Mouse (Mus musculus) gastrocnemius, postnatal 36 days (tissue): ENCODE results near the gene Fos. TPM values are rescaled to one million over a fixed set of nuclear protein-coding genes. Genes with fewer than 3 reads are reported as not detected.
"Not testable (repeated sequence)": the region's sequence is repeated elsewhere in the genome, so short reads cannot be mapped to it uniquely, and the experiment has no call there.

ENCODE experiments used
- DNase-seq, 2 experiments: peaks; one replicate each; pipeline ENCODE4 v3.0.0; 2022
- intact Hi-C: fragments of 180-260 bp; cut with DNase I; formaldehyde crosslinking; loops from one replicate; pipeline ENCODE4 v1.15.1; 2025
- total RNA-seq, 2 experiments: library from RNA; stranded (reverse); gene quantifications; 2 replicates each; pipeline ENCODE4 v1.2.3; 2021

The Fos gene
- total RNA-seq, 2 experiments from 2014 or later = 7.2 to 13.7 TPM

DNA sequence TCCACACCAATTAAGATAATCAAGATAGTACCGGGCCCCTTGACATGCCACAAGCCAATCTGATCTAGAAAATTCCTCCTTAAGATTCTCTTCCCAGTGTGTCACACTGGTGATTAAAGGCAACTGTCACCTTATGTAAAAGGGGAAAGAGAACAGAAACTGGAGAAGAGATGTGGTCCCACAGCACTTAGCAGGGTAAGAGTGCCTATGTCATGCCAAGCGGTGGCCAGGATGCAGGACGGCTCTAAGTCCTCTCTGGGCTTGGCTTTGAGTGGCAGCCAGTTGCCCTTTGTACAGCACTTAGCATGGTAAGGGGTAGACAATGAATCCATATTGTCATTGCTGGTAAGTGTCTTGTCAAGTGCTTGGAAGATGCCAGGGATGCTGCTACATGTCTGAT, 42.2 kb downstream of the Fos start:
- DNase-seq = no peak
- intact Hi-C loops = no loop called here

DNA sequence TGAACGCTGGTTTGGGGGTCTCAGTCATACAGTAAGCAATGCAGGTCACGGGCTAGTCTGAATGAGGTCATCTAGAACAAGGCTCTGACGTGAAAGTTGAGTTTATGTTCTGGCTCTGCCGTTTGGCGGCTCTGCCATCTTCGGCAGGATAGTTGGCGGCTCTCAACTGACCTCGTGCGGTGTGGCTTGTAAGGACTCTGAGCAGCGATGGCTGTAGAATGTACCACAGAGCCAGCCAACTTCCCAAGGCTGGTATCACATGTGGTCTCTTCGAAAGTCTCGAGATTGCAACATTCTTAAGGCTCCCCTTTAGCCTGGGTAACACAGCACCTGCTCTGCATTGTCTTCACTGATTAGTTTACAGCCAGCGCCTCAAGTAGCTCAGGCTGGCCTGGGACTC, 43.6 kb downstream of the Fos start:
- DNase-seq = no peak
- intact Hi-C loops = no loop called here

DNA sequence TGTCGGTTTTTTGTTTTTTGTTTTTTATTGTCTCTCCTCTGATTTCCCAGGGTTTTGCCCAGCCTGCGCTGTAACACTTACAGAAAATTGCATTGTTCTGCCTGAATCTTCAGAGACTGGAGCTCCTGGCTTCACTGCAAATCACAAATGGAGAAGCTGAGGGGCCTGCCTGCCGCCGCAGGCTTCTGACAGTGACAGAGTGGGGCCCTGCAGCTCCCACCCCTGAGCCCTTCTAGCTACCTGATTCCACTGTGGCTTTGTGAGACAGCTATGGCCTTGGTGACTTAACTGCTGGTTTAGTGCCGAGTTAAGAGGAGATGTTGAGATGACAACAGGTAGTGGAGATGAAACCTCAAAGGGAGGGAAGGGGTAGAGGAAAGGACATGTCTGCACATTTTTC, 44.3 kb downstream of the Fos start:
- intact Hi-C loops = no loop called here
- DNase-seq = no peak

DNA sequence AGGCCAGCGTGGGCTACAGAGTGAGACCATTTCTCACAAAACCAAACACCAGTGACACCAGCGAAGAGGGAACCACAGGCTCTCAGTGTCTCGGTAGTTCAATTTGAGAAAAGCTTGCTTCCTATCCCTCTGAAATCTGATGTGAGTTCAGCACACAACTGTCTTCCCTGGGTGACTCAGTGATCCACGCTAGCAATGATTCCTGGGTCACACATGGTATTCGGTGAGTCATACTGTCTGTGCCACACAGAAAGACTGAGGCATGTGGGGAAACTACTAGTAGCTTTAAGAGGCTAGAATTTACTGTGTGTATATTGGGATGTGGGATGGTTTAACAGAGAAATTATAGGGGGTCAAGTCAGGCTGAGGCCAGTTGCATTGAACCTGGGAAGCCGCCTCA, 45.9 kb downstream of the Fos start:
- DNase-seq = no peak
- intact Hi-C loops = no loop called here

DNA sequence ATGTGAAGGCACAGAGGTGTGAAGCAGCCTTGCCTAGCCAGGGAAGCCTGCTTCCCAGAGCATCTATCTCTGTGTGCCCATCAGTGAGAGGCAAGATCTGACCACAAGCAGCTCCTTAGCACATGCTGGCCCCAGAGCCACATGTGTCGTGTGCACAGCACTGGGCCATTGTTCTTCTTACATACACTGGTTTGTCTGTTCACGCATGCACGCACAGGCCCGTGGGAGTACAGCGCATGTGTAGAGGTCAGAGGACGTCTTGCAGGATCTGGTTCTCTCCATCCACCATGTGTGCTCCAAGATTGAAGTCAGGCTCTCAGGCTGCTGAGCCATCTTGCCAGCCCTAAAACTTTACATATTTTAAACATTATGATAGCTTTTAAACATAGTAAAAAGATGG, 47.4 kb downstream of the Fos start:
- DNase-seq = no peak
- intact Hi-C loops = no loop called here

DNA sequence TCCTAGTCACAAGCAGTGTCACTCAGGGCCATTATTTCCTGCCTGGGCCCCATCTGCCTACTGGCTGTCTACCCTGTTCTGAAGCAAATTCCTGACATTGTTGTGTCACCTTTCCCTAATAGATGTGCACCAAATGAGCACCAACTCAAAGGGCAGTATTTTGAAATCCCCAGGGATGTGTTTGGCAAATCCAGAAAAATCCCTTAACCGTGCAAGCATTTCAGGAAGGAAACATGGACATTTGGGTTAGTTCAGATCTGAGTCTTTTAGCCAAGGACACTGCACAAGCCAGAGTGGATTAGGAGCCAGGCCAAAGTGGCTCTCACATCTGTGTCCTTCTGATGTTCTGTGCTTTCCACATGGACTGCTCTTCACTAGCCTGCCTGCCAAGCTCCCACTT, 48.0 kb downstream of the Fos start:
- intact Hi-C loops = no loop called here
- DNase-seq = peak in 1 of 2 experiments; percentile 28

DNA sequence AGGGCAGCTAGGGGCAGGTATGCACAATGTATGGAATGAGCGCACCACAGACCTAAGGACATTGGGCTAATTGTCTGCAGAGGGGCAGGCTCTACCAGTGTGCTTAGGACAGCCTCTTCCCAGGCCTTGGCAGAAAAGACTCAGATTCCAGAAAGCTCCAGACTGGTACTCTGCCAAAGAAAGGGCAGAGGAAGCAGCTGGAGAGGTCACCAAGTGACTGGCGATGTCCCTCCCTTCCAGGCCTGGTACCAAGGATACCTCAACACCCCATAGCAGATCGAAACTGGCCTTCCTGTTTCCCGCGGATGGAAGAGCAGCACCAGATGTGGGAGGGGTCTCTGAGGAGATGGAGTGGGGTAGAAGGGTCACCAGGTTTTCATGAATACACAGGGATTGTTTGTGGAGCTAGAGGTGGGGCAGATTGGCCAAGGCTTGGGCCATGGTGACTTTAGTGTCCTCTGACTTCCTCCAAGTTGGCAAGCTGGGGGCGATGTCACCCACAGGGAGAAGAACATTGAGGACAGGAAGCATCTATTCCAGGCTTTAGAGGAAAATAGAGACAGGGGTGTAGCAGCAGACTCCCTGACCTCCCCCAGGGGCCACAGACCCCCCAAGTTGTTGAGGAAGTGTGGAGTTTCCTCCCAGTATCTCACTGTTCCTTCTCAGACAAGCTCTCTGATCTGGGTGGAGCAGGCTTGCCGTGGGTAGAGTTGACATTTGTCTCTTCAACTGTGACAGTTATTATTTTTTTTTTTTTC, 49.1 kb downstream of the Fos start:
- intact Hi-C loops = no loop called here
- no peak for DNase-seq

DNA sequence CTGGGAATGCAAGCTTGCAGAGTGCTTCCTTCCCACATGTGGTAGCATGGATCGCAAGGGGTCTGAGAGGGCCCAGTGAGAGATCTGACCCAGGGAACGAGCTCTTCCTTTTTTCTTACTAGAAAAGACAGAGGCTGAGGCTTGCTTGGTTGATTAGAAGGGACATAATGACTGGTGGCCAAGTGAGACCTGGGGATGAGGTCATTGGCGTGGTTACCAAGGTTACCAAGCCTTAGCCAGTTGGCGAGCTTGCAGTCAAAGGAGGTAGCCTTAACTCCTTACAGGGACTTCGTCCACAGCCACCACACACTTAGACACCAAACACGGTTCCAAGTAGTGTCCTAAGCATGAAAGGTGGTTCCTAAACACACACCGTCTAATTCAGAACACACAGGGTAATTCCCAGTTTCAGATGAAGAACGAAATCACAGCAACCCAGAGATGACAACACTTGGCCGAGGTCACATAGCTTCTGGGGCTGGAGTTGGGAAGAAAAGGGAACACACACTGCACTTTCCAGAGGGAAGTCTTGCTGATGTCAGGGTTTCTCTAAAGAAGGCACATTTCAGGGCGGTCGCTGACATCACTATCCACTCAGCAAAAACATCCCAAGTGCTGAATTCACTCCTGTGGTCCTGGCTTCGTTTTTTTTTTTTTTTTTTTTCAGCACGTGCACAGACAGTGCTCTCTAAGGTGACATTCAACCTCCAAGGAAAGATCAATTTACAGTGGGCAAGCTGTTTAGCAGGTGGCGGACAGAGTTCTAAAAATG, 49.9 kb downstream of the Fos start:
- intact Hi-C loops = no loop called here
- DNase-seq = no peak

DNA sequence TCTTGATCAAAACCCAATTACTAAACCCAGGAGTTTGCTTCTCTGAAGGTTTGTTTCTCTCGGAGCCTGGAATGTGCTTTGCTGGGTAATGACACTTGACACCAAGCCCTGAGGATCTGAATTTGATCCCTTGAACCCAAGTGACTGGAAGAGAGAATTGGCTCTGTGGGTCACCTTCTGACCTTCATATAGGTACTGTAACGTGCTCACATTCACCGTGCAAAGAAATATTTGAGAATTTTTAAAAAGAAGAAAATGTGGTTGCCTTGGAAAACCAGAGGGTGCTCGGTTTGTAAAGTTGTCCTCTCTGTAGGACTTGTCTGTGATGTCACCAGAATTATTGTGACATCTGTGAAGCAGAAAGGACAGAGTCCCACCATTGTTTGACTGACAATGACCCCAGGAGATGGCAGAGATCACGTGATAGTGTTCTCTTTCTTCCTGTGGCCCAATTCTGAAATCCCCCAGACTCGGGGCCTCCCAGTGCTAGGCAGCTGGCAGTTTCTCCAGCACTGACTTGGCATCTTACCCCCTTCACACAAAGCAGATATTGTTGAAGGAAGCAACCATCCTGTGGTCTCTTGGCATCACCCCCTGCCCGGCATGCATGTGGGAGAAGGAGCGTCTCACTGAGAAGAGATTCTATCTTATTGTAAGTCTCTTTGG, 50.6 kb downstream of the Fos start:
- intact Hi-C loops = no loop called here
- no peak for DNase-seq

DNA sequence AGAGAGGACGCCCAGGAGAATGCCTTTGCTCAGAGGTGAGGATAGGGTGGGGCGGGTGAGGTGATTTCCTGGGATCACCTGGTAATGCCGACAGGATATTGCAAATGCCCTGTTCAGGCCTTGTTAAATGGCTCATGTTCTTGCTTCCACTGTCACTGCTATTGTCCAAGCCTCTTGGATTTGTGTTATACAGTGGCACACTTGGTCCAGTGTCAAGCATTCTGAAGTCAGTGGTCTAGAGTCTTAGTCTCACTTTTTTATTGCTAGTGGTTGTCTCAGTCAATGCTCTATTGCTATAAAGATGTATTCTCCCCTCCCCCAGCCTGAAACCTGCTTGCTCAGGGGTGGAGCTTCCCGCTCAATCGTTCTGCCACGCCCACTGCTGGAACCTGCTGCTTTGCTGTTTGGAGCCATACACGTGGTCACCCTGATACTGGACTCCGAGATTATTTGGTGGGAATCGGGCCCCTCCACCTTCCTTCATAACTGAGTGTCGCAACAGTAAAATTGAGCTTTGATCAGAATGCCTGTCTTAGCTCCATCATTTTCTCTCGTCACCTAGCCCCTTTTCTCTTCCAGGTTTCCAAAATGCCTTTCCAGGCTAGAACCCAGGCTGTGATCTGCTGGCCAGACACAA, 51.3 kb downstream of the Fos start:
- intact Hi-C loops = loop anchor here (5.0 kb wide), 1 partner anchor 42 kb away; no protein-coding TSS in a partner anchor
- DNase-seq = not testable (repeated sequence)

Other genes with a start within 250 kb of the Fos start
- gene Mlh3, start 203.3 kb upstream of the Fos start, total RNA-seq = 1 to 10 TPM; 6.5 to 7.0 TPM
- 10 to 100 TPM; 38.0 to 38.6 TPM for gene Acyp1, start 185.5 kb upstream of the Fos start, total RNA-seq
- gene Zc2hc1c, start 185.3 kb upstream of the Fos start, total RNA-seq = 1 to 10 TPM in 1 of 2 experiments, under 1 TPM in 1; 0.72 to 1.0 TPM
- 100 to 1,000 TPM in 1 of 2 experiments, 10 to 100 TPM in 1; 86.2 to 105 TPM for gene Nek9, start 134.5 kb upstream of the Fos start, total RNA-seq
- 100 to 1,000 TPM; 103 to 110 TPM for gene Tmed10, start 99.0 kb upstream of the Fos start, total RNA-seq
- gene Jdp2, start 125.1 kb downstream of the Fos start, total RNA-seq = 1 to 10 TPM; 4.6 to 4.9 TPM
- gene Batf, start 212.8 kb downstream of the Fos start, total RNA-seq = not detected